Mouse (Mus musculus) gastrocnemius, postnatal 25 days (tissue): ENCODE results near the gene Pde4a. TPM values are rescaled to one million over a fixed set of nuclear protein-coding genes. Genes with fewer than 3 reads are reported as not detected.
"Not testable (repeated sequence)": the region's sequence is repeated elsewhere in the genome, so short reads cannot be mapped to it uniquely, and the experiment has no call there.

Source experiments
- DNase-seq: peaks from one replicate; pipeline ENCODE4 v3.0.0; 2022
- total RNA-seq, 2 experiments: library from RNA; stranded (reverse); gene quantifications; 1 replicate in 1 of 2; 2 replicates in 1 of 2; pipeline ENCODE4 v1.2.3; 2021

Gene Pde4a
- total RNA-seq, 2 experiments from 2014 or later, result 44.6 to 46.7 TPM

DNA sequence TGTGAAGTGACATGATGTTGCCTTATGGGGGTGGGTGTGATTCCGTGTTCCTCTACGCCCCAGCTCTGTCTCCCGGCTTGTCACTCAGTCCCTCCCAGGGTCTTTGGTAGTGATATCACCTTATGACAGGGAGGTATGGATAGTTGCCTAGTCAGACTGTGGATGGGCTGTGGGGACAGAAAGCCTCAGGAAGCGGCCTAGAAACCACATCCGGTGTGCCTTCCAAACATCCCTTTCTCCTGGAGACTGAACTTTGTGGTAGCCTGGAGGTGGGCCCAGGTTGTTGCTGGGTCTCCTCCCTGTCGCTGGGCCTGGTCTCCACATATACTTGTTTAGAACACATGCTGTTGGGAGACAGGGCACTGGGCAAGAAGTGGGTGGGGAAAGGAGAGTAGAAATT lies 17.9 kb downstream of the Pde4a start:
- no peak for DNase-seq

DNA sequence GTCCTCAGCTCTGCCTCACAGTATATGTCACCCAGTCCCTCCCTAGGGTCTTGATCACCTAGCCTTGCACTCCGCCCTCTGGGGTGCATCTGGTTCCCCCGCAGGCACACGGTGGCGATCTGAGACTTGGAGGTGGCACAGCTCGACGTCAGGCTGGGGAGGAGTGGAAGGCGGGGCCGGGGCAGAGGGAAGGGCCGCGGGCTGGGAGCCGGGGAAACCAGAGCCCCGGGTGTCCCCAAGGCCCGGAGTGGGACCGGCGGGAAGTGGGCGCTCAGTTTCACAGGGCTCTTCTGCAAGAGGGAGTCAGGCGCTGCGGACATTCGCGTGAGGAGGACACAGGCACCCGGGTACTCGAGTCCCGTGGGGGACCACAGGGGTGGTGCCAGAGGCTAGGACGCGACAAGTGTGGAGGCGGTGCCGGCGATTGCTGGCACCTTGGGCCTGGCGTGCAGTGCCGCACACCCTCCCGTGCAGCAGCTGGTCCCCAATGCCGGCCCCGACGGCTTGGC lies 18.4 kb downstream of the Pde4a start:
- DNase-seq, result peak; percentile 82

DNA sequence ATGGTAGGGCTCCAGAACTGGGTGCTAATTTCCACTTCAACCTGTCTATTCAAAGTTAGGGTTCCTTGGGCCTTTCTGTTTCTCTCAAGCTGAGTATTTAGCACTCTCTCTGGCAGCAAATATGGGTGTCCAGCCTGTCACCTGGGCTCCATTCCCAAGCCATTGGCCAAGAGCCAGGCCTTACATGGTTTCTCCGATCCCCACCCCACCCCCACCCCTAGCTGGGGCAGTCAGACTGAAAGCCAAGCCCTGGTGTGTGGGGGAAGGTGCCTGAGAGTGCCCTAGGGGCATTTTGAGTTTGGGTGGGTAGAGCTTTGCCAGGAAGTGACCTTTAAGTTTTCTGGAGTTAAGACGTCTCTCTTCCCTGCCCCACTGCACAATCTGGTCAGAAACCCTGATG lies 19.2 kb downstream of the Pde4a start:
- peak; percentile 76 for DNase-seq

DNA sequence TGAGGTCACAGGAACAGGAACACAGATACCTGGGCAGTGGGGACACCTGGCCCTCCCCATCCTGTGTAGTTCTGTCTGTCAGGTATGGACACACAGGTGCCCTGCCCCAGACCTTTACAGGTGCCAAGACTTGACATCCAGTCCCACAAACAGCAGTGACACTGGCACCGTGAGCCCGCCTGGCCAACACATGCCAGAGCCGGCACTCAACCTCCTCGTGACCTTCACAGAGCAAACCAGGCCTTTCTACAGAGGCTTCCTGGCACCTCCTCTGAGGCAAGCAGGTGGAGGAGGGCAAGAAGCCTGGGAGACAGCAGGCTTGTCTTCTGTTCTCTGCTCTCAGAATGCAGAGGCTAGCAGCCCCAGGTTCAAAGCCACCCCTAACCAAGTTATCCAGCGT lies 19.9 kb downstream of the Pde4a start:
- DNase-seq, result peak; percentile 72

DNA sequence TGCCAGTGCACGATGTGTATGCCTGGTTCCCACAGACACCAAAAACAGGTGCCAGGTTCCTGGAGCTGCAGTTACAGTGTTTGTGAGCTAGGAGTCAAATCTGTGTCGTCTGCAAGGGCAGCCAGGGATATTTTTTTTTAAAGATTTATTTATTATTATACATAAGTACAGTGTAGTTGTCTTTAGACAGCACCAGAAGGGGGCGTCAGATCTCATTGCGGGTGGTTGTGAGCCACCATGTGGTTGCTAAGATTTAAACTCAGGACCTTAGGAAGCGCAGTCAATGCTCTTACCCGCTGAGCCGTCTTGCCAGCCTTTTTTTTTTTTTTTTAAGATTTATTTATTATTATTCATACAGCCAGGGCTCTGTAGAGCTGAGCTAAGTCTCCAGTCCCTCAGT lies 24.4 kb downstream of the Pde4a start:
- DNase-seq, result no peak

DNA sequence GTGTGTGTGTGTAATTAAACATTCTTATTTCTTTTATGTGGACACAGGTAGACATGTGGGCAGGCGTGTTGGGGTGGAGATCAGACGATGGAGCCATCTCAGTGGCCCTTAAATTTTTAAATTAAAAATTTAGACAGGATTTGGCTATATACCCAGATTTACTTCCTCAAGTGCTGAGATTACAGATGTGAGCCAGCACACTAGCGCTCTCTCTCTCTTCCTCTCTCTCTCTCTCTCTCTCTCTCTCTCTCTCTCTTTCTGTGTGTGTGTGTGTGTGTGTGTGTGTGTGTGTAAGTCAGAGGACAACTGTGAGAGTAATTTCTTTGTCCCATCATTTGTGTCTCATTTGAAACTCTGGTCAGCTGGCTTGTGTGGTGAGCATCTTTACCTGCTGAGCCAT lies 25.2 kb downstream of the Pde4a start:
- DNase-seq, result no peak

DNA sequence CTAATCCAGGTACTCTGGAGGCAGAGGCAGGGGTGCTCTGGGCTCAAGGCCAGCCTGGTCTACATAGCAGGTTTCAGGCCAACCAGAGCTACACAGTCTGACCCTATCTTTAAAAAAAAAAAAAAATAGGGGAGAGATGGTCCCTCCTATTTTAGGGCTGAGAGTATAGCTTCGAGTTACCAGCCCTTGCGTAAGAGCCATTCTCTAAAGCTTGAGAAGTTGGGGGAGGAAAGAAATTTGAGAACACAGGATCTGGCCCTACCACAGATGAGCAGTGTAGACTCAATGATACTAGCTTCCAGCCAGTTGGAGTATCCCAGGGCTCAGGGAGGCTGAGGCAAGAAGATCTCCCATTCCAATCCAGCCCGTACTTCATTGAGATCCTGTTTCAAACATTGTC lies 28.3 kb downstream of the Pde4a start:
- DNase-seq, result no peak

DNA sequence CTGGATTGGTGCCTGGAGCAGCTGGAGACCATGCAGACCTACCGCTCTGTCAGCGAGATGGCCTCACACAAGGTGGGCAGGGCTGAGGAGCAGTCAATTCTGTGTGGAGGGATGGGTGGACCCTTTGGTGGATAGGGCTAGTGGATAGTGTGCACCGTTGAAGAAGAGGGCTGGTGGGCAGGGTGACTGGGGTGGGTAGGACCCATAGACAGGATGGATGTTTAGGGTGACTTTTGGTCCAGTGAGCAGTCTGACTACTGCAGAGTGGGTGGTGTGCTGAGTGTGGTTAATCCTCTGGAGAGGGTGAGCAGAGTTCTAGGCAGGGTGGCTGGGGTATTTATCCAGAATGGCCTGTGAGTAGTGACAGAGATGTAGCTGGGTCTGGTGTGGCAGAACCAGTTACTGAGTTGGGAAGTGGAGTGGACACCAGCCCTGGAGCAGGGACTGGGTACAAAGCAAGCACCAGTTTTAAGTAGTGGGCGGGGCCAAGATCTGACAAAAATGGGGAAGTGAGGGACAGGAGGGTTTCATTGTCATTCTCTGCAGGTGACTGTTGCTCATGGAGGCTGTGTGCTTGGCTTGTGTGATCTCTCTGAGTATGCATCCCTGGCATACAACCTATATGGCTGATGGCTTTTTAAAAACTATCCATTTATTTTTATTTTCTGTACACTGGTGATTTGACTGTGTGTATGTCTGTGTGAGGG lies 29.4 kb downstream of the Pde4a start:
- no peak for DNase-seq

DNA sequence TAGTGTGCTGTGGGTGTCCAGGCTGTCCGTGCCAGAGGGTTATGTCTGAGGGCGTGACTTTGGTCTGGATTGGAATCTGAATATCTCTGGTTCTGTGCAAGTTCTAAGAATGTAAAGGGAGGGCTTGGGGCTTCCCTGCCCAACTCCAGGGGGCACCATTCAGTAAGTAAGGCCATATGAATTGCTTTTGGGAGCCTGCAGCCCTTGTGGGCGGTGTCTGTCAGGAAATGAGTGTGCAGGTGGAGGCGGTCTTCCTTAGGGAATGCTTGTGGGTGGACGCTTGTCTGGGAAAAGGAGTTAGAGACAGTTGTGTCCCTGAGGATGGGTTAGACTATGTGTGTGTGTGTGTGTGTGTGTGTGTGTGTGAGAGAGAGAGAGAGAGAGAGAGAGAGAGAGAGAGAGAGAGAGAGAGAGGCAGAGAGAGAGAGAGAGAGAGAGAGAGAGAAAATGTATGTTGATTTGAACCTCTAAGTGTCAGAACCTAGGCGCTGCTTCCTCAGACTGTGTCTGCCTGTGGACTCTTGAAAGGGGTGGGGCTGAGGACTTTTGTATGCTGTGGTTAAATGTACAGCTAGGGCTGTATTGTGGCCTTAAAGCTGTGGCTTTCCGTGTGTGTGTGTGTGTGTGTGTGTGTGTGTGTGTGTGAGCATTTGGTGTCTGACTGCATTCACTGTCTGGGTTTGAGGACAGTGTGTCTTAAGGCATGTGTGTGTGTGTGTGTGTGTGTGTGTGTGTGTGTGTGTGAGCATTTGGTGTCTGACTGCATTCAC lies 30.4 kb downstream of the Pde4a start:
- DNase-seq, result not testable (repeated sequence)

DNA sequence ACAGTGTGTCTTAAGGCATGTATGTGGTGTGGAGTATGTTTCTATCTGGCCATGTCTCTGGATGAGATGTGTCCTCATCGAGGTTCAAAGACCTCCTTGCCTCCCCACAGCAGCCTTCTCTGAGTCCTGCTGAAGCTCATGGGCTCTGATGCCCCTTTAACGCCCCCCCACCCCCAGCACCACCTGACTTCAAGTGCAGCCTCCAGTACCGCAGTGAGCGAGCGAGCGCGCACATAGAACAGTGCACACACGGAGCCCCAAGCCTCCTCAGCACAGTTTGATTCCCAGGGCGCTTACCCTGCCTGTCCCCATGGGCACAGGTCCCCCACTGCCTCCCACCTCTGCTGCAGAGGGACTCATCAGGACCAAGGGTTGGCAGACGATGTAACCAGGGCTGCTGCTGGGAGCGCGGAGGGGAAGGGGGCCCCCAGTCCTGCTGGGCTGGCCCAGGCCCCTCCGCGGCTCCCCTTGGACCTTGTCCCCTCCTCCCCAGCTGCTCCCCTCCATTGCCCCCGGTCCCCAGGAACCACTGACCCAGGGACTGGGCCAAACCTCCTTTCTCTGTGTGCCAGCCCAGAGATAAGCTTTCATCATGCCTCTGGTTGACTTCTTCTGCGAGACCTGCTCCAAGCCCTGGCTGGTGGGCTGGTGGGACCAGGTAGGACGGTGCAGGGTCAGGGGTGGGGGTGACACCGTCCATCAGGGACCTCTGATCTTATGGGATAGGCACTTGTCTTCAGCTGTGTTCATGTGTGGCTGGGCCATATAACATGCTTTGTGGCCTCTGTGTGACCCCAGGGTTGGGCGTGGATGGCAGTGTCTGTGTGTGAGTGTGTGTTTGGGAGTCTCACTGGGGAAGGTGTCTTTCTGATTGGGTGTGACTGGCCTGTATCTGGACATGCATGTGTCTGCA lies 31.3 kb downstream of the Pde4a start:
- DNase-seq, result no peak

DNA sequence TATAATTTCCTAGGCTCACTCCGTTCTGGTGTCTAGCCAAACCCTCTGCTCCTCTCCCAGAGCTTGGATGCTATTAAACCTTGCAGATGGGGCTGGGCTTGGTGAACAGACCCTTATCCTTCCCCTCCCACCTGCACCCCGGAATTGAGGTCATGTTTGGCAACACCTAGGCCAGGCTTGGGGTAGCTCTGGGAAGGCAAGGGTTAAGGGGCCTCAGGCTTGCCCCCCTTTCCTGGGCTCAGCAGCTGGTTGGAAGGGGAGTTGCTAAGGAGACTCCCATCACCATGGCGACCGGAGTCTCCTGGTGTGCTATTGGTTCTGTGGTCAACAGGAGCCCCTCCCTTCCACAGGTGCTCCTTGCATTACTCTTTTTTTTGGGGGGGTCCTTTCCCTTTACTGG lies 32.5 kb downstream of the Pde4a start:
- DNase-seq, result no peak

DNA sequence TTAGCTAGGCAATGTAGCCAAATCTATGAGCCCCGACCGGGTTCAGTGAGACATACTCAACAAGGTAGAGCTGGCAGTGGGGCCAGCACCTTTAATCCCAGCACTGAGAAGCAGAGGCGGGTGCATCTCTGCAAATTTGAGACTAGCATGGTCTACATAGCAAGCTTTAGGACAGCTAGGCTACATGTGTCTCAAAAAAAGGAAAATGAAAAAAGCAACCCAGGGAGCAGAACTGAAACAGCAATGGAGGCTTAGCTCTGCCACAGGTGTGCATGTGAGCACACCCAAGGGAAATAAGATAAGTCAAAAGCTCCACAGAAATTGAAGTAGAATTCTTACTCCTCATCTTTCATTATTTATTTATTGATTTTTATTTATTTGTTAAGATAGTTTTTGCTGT lies 33.4 kb downstream of the Pde4a start:
- no peak for DNase-seq

DNA sequence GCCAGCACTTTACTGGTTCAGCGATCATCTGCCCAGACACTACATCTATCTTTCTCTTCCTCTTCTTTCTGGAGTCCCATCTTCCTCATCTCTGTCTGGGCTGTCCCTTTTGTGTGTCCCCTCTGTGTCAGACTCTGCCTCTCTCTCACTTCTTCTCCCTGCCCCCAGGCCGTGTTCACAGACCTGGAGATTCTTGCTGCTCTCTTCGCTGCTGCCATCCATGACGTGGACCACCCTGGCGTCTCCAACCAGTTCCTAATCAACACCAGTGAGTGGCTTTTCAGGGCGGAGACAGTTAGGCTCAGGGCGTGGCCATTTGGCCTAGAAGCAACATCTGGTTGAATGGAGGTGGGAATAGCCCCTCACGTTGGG lies 38.6 kb downstream of the Pde4a start:
- DNase-seq, result no peak

DNA sequence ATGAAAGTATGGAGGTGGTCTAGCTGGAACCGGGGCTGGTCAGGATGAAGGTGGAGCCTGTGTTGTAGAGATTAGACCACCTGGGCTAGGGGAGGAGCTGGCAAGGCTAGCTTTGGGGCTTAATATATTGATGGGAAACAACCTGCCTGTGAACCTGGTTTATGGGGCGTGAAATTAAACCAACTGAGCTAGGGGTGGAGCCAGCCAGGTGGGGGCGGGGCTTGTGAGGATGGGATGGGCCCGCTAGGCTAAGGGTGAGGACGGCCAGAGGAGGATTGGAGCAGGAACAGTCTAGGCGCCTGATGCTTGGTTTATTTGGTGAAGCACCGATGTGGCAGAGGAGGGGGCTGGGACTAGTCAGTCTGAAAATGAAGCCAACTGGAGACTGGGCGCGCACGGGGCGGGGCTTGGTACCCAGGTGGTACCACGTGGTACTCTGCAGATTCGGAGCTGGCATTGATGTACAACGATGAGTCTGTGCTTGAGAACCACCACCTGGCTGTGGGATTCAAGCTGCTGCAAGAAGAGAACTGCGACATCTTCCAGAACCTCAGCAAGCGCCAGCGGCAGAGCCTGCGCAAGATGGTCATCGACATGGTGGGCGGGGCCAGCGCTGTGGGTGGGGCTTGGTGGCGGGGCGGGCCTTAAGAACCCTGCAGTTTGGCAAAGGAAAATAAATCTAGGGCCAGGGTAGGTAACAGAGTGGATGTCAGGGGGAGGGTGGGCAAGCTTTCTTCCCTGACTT lies 39.2 kb downstream of the Pde4a start:
- DNase-seq, result no peak

DNA sequence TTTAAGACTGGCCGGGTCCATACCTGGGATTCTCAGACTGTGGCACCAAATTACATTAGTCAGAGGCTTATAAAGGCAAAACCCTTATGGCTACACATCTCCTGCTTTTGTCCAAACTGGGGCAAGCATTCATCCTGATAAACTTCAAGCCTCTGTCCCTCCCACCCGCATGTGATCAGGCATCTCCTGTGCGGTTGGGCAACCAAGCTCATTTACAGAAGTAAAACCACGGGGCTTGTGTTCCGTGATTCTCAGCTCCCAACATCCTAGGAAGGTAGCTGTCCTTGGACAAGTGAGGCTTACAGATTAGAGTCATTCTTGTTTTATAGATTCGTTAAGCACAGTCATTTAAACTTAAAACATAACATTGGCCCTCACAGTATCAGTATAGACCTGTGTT lies 41.3 kb downstream of the Pde4a start:
- no peak for DNase-seq

DNA sequence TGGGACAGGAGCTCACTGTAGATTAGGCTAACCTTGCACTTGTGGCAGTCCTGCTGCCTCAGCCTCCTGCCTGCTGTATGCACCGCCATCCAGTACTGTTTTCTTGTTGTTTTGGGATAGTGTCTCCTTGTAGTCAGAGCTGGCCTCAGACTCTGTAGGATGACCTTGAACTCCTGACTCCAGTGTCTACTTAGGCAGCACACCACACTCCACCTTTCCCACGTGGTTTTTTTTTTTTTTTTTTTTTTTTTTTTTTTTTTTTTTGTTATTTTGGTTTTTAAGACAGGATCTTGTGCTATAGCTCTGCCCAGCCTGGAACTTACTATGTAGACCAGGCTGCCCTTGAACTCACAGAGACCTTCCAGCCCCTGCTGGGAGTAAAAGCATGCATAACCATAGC lies 43.1 kb downstream of the Pde4a start:
- no peak for DNase-seq

DNA sequence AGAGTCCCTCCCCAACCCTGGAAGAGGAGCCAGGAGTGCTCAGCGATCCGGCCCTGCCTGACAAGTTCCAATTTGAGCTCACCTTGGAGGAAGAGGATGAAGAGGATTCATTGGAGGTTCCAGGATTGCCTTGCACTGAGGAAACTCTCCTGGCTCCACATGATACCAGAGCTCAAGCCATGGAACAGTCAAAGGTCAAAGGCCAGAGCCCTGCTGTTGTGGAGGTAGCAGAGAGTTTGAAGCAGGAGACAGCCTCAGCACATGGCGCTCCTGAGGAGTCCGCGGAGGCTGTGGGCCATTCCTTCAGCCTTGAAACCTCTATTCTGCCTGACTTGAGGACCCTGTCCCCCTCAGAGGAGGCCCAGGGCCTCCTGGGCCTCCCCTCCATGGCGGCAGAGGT lies 45.3 kb downstream of the Pde4a start:
- DNase-seq, result no peak

DNA sequence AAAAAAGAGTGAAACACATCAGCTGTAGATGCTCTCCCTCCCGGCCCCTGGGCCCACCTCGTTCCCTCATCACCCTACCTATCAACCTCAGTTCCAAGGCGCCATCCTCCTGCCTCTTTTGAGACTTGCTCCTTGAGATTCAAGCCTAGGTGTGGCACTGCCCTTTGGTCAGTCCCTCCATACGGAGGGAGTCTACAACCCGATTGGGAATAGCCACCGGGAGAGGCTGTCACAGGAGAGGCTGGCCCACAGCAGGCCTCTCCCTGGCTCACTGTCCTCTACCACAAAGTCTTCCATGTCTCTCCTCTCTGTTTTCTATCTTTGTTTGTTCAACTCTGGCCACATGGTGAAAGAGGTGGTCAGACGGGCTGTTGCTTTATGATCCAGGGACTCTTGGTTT lies 46.1 kb downstream of the Pde4a start:
- DNase-seq, result no peak

DNA sequence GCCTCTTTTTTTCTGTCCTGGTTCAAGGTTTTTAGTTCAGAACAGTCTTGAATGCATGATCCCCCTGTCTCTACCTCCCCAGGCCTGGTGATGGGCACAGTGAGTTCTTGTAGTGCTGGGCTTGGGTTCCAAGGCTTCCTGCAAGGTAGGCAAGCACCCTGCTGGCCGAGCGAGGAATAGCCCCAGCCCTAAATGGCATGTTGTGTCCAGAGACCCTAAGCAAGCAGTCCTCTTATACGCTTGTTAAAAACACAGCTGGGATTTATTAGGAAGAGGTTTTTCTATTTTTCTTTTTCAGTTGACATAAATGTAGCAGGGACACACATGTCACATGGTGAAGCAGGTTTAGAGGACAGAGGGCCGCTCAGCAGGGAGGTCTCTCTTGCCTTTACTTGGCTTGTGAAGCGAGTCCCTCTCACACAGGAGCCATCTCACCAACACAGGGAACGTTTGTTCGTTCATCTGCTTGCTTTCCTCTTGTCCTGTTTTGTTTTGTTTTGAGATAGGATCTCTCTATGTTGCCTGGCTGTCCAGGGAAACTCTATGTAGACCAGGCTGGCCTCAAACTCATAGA lies 48.2 kb downstream of the Pde4a start:
- DNase-seq, result no peak

DNA sequence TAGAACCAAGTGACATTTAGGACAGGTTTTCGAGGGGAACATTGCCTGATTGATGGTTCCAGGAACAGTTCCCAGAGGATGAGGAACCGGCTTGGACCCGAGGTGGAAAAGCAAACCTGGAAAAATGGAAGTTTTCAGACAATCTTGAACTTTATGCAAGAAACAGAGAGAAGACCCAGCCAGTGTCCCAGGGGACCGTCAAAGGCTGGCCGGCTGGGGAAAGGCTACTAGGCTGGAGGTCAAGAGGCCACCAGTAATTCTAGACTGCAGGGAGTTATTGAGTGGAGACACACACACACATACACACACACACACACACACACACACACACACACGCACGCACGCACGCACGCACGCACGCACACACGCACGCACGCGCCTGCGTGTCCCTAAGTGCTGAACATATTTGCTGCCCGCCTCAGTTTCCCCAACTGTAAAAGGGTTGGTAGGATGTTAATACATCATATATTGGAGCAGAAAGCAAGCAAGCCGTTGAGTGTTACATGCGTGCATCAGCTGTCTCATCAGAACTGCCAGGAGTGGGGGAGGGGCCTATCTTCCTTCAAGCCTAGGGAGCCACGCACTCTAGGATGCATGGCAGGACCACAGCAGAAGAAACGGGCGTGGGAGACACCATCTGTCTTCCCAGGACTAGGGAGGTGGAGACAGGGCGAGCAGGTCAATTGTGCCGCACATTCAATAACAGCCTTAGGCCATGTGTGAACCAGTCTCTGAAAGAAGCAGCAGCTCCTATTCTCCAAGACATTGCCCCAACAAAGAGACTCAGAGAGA lies 50.7 kb downstream of the Pde4a start:
- no peak for DNase-seq

DNA sequence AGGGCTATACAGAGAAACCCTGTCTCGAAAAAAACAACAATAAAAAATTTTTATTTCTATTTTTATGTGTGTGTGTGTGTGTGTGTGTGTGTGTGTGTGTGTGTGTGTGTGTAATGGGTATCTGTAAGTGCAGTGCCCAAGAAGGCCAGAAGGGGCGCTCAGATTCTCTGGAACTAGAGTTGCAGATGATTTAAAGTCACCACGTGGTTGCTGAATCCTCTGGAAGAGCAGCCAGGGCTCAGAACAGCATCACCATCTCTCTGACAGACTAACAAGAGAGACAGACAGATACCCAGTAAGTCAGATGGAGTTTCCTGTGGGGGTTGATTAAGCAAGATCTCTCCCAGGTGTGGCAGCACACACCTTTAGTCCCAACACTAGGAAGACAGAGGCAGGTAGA lies 54.3 kb downstream of the Pde4a start:
- DNase-seq, result no peak
